Mouse (Mus musculus) layer of hippocampus, adult 9-10 months (tissue): ENCODE data around the gene Morn2.
A peak's percentile ranks its signal among the peaks of the same experiment; 100 is the strongest.
"Not testable (repeated sequence)": the region's sequence is repeated elsewhere in the genome, so short reads cannot be mapped to it uniquely, and the experiment has no call there.

Experiments
- DNase-seq: peaks from one replicate; pipeline ENCODE4 v3.0.0; 2022; ENCODE audit warnings: low spot score

Morn2 gene

GRCm38 (mm10) chr17:80290074-80290657 is at the start of gene Morn2, which contains the start of gene Dhx57:
Morn2 (plus strand) TSS chr17:80290203.
Dhx57 (minus strand) TSS chr17:80290476.
- peak; percentile 82 for DNase-seq

GRCm38 (mm10) chr17:80241594-80241993 is 48.4 kb upstream of the Morn2 start:
- DNase-seq: no peak

GRCm38 (mm10) chr17:80243116-80243515 is 46.9 kb upstream of the Morn2 start:
- DNase-seq: no peak

GRCm38 (mm10) chr17:80252757-80253525 is 37.1 kb upstream of the Morn2 start:
- no peak for DNase-seq

GRCm38 (mm10) chr17:80254421-80254820 is 35.6 kb upstream of the Morn2 start:
- DNase-seq: no peak

GRCm38 (mm10) chr17:80255208-80255607 is 34.8 kb upstream of the Morn2 start:
- no peak for DNase-seq

- no peak for DNase-seq
These were observed 22.9 kb upstream of the Morn2 start for GRCm38 (mm10) chr17:80267065-80267464.

- DNase-seq: no peak
These were observed 21.9 kb upstream of the Morn2 start for GRCm38 (mm10) chr17:80268151-80268550.

DNA sequence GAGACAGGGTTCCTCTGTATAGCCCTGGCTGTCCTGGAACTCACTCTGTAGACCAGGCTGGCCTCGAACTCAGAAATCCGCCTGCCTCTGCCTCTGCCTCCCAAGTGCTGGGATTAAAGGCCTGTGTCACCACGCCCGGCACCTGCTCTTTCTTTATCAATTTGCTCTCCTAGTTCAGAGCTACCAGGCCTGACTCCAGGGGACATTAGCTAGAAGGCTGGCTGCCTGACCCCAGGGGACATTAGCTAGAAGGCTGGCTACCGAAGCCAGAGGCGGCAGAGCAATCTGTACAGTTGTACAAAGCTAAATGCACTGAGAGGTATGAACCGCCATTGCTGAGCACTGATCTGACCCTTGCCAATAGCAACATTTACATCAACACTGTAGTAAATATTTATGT is 19.4 kb upstream of the Morn2 start:
- DNase-seq: not testable (repeated sequence)

GRCm38 (mm10) chr17:80278255-80278654 is 11.7 kb upstream of the Morn2 start:
- no peak for DNase-seq

- DNase-seq: no peak
These were observed 10.5 kb upstream of the Morn2 start for GRCm38 (mm10) chr17:80279340-80280070.

GRCm38 (mm10) chr17:80284446-80284845 is 5.6 kb upstream of the Morn2 start:
- no peak for DNase-seq

DNA sequence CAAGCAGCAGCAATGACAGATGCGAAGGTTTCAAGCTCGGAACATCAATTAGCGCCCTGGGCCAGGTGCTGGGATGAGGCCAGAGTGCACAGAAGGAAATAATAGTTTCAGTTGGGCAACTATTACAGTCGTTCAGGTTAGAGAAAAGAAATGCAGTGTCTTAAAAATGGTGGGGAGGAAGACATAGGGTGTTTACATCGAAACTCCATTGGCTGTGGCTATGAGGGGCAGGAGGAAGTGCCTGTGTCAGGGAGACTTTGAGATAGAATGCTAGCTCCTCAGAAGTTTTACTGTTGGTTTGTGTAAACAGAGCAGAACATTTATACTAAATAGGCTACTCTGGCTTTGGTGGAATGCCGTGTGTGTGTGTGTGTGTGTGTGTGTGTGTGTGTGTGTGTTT is 2.0 kb upstream of the Morn2 start:
- DNase-seq: no peak

DNA sequence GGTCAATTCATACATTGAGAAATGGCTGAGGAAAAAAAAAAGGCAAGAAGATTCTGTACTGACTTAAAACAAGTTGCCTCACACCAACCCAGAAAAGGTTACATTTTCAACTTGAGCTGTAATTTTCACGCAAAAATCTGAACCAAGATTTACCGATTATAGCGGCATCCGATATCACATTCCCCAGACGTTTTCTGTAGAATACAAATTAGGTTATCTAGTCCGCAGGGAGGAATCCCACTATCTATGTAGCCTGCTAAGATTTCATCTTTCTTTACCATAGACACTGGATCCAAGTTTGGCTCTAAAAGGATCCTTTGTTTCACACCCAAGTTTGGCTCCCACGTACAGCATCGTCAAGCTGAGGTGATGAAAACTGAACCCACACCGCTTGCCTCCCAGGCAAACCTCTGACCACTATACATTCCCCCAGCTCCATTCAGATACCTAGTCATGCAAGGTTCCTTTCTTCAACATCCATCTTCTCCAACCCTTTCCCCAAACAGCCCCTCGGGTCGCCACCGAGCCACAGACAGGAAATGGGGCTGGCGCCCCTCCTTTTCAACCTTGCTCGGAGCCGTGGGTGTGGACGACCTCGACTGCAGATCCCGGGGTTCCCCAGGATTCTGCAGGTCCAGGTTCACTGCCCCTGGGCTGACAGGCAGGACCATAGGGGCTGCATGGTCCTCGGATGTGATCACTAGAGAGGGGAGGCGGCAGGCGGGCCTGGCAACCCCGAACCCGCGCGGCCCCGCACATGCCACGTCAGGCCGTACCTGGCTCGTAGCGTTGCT is 526 bp upstream of the Morn2 start:
- DNase-seq: no peak

GRCm38 (mm10) chr17:80291148-80291547 is 1.1 kb downstream of the Morn2 start:
- DNase-seq: peak; percentile 32

DNA sequence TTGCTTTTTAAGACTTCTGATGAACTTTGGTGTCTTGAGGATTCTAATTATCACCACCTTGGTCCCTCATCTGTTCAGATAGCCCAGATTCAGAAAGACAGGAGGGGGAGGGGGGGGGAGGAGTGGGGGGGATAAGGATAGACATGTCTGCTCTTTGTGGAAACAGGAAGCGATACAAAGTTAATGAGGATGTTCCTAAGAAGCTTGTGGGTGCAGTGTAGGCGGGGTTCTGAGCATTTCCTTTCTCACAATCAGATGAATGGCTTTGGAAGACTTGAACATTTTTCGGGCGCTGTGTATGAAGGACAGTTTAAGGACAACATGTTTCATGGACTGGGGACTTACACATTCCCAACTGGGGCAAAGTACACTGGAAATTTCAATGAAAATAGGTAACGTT is 5.3 kb downstream of the Morn2 start:
- DNase-seq: no peak

- DNase-seq: no peak
These were observed 8.8 kb downstream of the Morn2 start for GRCm38 (mm10) chr17:80298844-80299243.

DNA sequence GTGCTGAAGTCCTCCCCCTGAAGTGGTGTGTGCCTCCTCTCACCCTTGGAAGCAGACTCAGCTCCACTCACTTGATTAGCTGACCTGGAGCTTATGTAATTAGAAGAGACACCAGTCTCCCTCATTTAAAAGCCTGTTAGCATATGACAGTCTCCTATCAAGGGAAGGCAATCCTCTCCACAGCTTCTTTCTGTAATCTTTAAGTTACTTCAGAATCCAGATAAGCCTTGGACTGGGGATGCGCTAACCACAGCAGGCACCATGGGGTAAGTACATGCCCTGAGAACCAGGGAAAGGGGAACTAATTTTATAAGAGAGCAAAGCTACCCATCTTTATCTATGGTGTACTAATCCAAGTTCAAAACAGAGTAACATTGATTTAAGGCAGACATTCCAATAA is 17.2 kb downstream of the Morn2 start, which contains the start of gene Arhgef33:
Arhgef33 (plus strand) TSS at position 157 of the 400 bp plus-strand sequence.
- DNase-seq: no peak

- no peak for DNase-seq
These were observed 21.8 kb downstream of the Morn2 start for GRCm38 (mm10) chr17:80311761-80312160.

DNA sequence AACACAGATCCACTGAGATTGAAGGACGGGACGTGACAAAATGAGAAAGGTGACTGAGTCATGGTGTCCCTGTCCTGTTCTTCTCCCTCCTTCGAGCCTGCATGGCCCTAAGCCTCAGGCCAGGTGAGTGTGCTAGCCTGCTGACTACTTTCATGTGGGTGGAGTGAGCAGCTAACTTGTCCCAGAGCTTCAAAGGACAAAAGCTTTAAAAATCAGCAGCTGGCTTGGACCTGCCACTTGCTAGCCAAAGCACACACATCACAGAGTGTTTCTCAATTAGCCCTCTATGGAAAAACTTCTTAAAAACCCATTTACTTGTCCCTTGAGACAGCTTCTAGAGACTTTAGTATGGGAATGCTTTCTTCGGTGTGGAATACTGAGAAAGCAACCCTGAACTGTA is 22.4 kb downstream of the Morn2 start:
- no peak for DNase-seq

DNA sequence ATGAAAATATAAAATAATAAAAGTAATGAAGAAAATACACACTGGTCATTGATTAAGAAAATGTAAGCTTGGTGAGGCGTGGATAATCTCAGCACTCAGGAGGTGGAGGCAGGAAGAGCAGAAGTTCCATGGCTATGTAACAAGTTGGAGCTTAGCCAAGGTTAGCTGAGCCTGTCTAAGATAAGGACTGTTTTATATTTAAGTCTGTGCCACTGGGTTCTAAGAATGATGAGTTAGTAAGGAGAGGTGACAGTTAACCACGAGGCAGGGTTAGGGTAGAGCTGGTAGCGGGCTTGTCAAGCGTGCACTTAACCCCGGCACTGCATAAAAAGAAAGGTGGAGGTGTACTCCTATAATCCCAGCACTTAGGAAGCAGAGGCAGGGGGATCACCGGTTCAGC is 32.2 kb downstream of the Morn2 start:
- no peak for DNase-seq

- DNase-seq: no peak
These were observed 33.0 kb downstream of the Morn2 start for GRCm38 (mm10) chr17:80323015-80323414.
